Comparison of ENCODE assay signal across 7 mouse cellular contexts in genomic region chr15:77225274-77225673, GRCm38 (mm10).
DNase-seq lines count a peak whose midpoint lies in the region; ATAC-seq and TF ChIP-seq lines count a peak whose summit lies in the region.

No protein-coding gene starts in this region.

- H3K27ac ChIP-seq in kidney, embryonic 15.5 days: no peak overlapping the region
- H3K27ac ChIP-seq in small intestine, adult 2 months (ENCODE audit: insufficient read depth, low read depth, low read length): no peak overlapping the region

- DNase-seq in kidney, adult 9 months: peak; percentile 52
- peak; percentile 77 for DNase-seq in MN1 (ENCODE audit: low spot score)
- DNase-seq in cerebellum, postnatal 36 days: peak; percentile 37 to 40
- peak; percentile 47 to 59 for DNase-seq in kidney, postnatal 25 days
- DNase-seq in spleen, postnatal 14 days (ENCODE audit: low spot score in 2 of 2): no peak

- no peak overlapping the region for H3K4me2 ChIP-seq in kidney, embryonic 15.5 days

- no peak overlapping the region for H3K9ac ChIP-seq in kidney, embryonic 15.5 days

- no peaks in the 10 kb centered on the region for H3K9me3 ChIP-seq in kidney, embryonic 15.5 days (replicated peaks)

- no peaks in the 10 kb centered on the region for H3K27me3 ChIP-seq in kidney, embryonic 15.5 days
- no peaks in the 10 kb centered on the region for H3K27me3 ChIP-seq in small intestine, adult 2 months (ENCODE audit: control insufficient read depth, insufficient read depth, low read length)

- H3K4me3 ChIP-seq in kidney, embryonic 15.5 days (replicated peaks): no peak overlapping the region
- H3K4me3 ChIP-seq in small intestine, adult 2 months (ENCODE audit: low read depth, low read length): no peak overlapping the region

- no peaks in the 10 kb centered on the region for H3K36me3 ChIP-seq in kidney, embryonic 15.5 days
- H3K36me3 ChIP-seq in small intestine, adult 2 months (ENCODE audit: control insufficient read depth, insufficient read depth, low read length): no peaks in the 10 kb centered on the region

- peaks cover 20% of the 10 kb centered on the region for H3K4me1 ChIP-seq in kidney, embryonic 15.5 days
- H3K4me1 ChIP-seq in small intestine, adult 2 months (ENCODE audit: control insufficient read depth, insufficient read depth, insufficient read length, low read length): no peaks in the 10 kb centered on the region

- no peak for TF ChIP-seq POLR2A in small intestine, adult 2 months (IDR thresholded peaks at IDR 0.05; ENCODE audit: low read depth, low read length)

- peak; percentile 81; the same call in 1 of the 2 replicates for TF ChIP-seq CTCF in small intestine, adult 2 months (IDR thresholded peaks at IDR 0.05; ENCODE audit: extremely low read depth, insufficient read length, insufficient replicate concordance, low read depth, low read length)

- no peak for ATAC-seq in kidney, embryonic 15.5 days (replicated peaks; ENCODE audit: low FRiP score)

Comparison
In these comparisons a context has a peak if more than half of its experiments do, and no peak if none do; other contexts are left out.
1. DNase-seq: peak in kidney, adult 9 months (single experiment), MN1 (single experiment), cerebellum, postnatal 36 days (2 of 2) and kidney, postnatal 25 days (2 of 2); none in spleen, postnatal 14 days (0 of 2).